Mouse (Mus musculus) heart, postnatal 0 days (tissue): ENCODE data around the gene Cadps2. TPM values are rescaled to one million over a fixed set of nuclear protein-coding genes. Genes with fewer than 3 reads are reported as not detected.

Experiments
- ATAC-seq: fragments of 200-750 bp; cut with Nextera tagmentation; 2 replicates; pipeline ENCODE4 v1.8.0; 2017; ENCODE audit warnings: low read depth, moderate number of reproducible peaks, moderate library complexity; ENCODE audit not compliant: insufficient read depth
- DNase-seq: peaks from one replicate; pipeline ENCODE4 v3.0.0-alpha.2; 2016; ENCODE audit warnings: low spot score
- H3K27ac ChIP-seq: fragments of 300-500 bp; sonication (generic); 2 replicates; pipeline ENCODE4 v1.5.1; 2014; ENCODE audit warnings: low read depth, mild to moderate bottlenecking
- H3K27me3 ChIP-seq: fragments of 300-500 bp; sonication (generic); 2 replicates; pipeline ENCODE4 v1.6.1; 2014; ENCODE audit warnings: low read length, mixed read lengths; ENCODE audit not compliant: control insufficient read depth, insufficient read depth
- H3K36me3 ChIP-seq: fragments of 300-500 bp; sonication (generic); replicated peaks from 2 replicates; pipeline ENCODE4 v1.6.1; 2014; ENCODE audit warnings: low read length, mixed read lengths; ENCODE audit not compliant: control insufficient read depth, insufficient read depth
- H3K4me1 ChIP-seq: fragments of 300-500 bp; sonication (generic); 2 replicates; pipeline ENCODE4 v1.6.1; 2014; ENCODE audit warnings: antibody characterized with exemption; ENCODE audit not compliant: control insufficient read depth, insufficient read depth
- H3K4me2 ChIP-seq: fragments of 300-500 bp; sonication (generic); 2 replicates; pipeline ENCODE4 v1.6.1; 2014; ENCODE audit warnings: low read depth, mild to moderate bottlenecking, low read length, moderate library complexity
- H3K4me3 ChIP-seq: fragments of 300-500 bp; sonication (generic); 2 replicates; pipeline ENCODE4 v1.5.1; 2014; ENCODE audit warnings: low read depth, low read length
- H3K9ac ChIP-seq: fragments of 300-500 bp; sonication (generic); replicated peaks from 2 replicates; pipeline ENCODE4 v1.6.1; 2014; ENCODE audit warnings: low read depth, low read length, mixed read lengths
- H3K9me3 ChIP-seq: fragments of 300-500 bp; sonication (generic); replicated peaks from 2 replicates; pipeline ENCODE4 v1.6.1; 2016; ENCODE audit warnings: low read length; ENCODE audit not compliant: control insufficient read depth
- CTCF ChIP-seq: IDR thresholded peaks from 2 replicates; pipeline ENCODE4 v1.5.1; 2016; ENCODE audit warnings: antibody characterized with exemption, control low read depth, low read depth
- EP300 ChIP-seq: IDR thresholded peaks from 2 replicates; pipeline ENCODE4 v1.6.1; 2016; ENCODE audit warnings: antibody characterized with exemption, low read depth
- WGBS: fragments of 180-500 bp; shearing (Covaris S2); extraction: QIAGEN DNeasy Blood & Tissue Kit; methylation state at CpG from one replicate; pipeline ENCODE4 v1.1.7; 2014; 5-methylcytosine and 5-hydroxymethylcytosine counted together
- polyA plus RNA-seq: library from polyadenylated mRNA; unstranded; fragments of >200 nt; fragmentation: Nextera tagmentation; extraction: Ambion mirVana; gene quantifications from 2 replicates; pipeline ENCODE4 v1.2.1, GENCODE M21; 2015
- total RNA-seq: library from RNA; depleted of rRNA; stranded (reverse); fragments of >200 nt; gene quantifications from 2 replicates; pipeline ENCODE4 v1.2.3, GENCODE M21; 2014; ENCODE audit warnings: low replicate concordance

Gene Cadps2
- total and polyA plus RNA-seq, 2 experiments from 2014 or later, result 0.44 to 1.8 TPM

DNA sequence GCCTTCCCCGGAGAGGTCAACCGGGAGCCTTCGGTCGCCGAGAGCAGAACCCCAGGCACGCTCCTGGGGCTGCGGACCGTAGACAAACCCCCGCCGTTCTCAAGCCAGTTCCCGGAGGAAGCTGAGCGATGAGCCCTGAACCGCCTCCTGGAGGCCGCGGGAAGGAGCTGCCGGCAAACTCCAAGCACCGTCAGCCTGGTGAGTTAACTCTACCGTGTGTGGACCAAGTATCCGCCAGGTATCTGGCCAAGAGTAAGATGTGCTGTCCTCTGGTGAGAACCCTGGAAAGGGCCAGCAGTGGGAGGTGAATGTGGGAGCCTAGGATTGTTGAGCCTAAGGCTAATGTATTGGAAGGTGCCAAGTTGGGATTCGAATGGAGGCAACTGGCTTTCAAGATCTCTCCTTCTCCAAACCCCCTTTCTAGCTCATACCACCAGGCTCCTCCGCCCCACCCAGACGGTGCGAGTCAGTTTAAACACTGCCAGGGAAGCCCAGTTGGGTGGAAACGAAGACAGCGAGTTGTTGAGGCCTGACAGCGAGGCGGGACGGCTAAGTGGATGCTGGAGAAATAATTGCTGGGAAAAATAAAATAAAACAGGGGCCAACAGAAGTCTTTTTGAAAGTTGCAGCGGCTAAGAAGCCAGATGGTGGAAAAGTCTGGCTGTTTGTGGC, 589.5 kb downstream of the Cadps2 start:
- DNase-seq (no peak), ATAC-seq (peak; percentile 47; the same call in 1 of the 2 replicates)
- WGBS, result 3% methylated on average over 29 of the region's 29 CpGs

GRCm38 (mm10) chr6:23249053-23249401, 590.2 kb downstream of the Cadps2 start:
- ATAC-seq (no peak), DNase-seq (no peak)
- H3K27ac ChIP-seq, result no peak overlapping the region
- peak overlapping the region; percentile 34 for H3K4me3 ChIP-seq
- H3K27me3 ChIP-seq, result peaks cover 96% of the 10 kb centered on the region
- H3K4me1 ChIP-seq, result peaks cover 4% of the 10 kb centered on the region; the same call in 1 of the 2 replicates
- 1% methylated on average over 24 of the region's 24 CpGs for WGBS
- no peak overlapping the region for H3K9ac ChIP-seq
- H3K36me3 ChIP-seq, result no peaks in the 10 kb centered on the region
- no peak for TF ChIP-seq CTCF
- no peak for TF ChIP-seq EP300
- H3K9me3 ChIP-seq, result no peaks in the 10 kb centered on the region
- H3K4me2 ChIP-seq, result peak overlapping the region; percentile 48

More for the DNA sequence above, 589.5 kb downstream of the Cadps2 start:
- Histone ChIP-seq H3K9ac (no peak overlapping the region), H3K4me1 (peaks cover 4% of the 10 kb centered on the region; the same call in 1 of the 2 replicates), H3K27ac (no peak overlapping the region), H3K4me3 (peak overlapping the region; percentile 34), H3K4me2 (peak overlapping the region; percentile 48), H3K9me3 (no peaks in the 10 kb centered on the region), H3K27me3 (peaks cover 96% of the 10 kb centered on the region), H3K36me3 (no peaks in the 10 kb centered on the region)
- TF ChIP-seq EP300, result no peak
- TF ChIP-seq CTCF, result no peak

DNA sequence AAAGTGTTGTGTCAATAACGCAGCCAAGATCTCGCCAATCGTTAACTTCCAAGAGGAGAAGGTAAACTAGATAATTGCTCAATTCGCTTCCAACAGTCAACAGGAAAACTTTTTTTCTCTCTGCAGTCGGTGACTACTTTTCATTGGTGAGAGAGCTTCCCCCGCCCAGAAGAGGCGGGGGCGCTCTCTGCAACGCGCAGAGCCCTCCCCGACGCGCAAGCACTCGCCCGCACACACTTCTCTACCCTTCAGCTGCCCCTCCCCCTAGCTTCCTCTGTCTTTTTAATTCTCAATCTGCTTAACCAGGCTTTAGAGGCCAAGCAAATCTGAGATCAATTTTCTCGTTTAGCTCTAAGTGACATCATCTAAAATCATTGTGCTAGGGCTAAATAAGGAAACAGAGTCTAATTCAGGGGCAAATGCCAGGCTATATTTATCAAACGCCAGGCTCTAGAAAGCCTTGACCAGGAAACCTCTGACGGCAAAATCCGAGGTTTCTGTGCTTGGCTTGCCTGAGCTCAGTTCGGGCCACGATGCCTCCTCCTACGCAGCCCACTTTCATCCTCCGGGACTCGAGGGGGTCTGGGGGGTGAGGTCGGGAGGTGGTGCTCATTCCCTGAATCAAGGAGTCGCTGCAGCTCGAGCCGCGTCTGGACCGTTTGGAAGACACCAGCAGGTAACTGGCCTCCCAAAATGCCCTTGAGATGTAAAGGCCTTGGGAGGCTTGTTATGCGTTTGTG, 590.7 kb downstream of the Cadps2 start, which contains the start of gene Fezf1:
TSS of gene Fezf1 (minus strand) at position 50 of the 740 bp plus-strand sequence.
- H3K27me3 ChIP-seq, result peaks cover 96% of the 10 kb centered on the region
- no peak for TF ChIP-seq CTCF
- no peak for TF ChIP-seq EP300
- 2% methylated on average over 31 of the region's 31 CpGs for whole genome bisulfite sequencing

DNA sequence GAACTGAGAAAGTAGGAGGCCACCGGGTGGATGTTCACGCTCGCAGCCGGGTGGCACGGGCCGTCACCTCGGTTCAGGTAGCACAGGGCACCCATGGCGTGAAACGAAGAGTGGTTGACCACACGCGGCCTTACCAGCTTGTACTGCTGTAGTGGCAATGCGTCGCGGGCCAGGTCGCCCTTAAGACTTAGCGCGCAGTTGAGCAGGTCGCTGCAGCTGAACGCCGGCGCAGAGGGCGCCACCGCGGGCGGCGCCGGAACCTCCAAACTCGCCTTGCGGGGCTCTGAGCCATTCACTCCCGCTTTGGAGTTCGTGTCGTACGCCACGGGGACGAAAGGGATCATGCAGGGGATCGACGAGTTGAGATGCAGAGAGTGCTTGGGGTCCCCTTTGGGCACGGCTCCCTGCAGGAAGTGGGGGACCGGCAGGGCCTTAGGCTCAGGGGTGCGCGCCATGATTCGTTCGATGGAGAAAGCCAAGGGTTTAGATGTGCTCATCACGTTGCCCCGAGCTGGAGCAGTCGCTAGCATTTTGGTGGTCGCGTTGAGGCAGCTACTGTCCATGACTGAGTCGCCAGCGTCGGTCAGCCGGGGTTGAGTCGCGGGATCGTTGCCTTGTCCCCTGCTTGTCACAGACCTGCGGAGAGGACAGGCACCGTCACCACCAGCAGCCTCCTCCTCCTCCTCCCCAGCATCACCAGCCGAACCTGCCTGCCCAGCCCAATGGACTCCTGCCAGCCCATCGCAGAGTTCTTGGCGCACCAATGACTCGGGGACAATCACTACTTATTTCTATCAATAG, 591.5 kb downstream of the Cadps2 start:
- Histone ChIP-seq H3K9me3 (no peaks in the 10 kb centered on the region), H3K27me3 (peaks cover 96% of the 10 kb centered on the region), H3K27ac (no peak overlapping the region), H3K4me2 (peak overlapping the region; percentile 2; the same call in 1 of the 2 replicates), H3K4me1 (peaks cover 4% of the 10 kb centered on the region; the same call in 1 of the 2 replicates), H3K4me3 (peak overlapping the region; percentile 34; the same call in 1 of the 2 replicates), H3K9ac (no peak overlapping the region), H3K36me3 (no peaks in the 10 kb centered on the region)
- ATAC-seq, result no peak; the same call in 1 of the 2 replicates
- under 1% methylated on average over 61 of the region's 61 CpGs for WGBS
- DNase-seq, result no peak
- TF ChIP-seq EP300 (no peak), CTCF (no peak)

More for the DNA sequence above, 590.7 kb downstream of the Cadps2 start, which contains the start of gene Fezf1:
- H3K4me3 ChIP-seq, result peak within 1 kb of the TSS; percentile 34
- ATAC-seq (no peak), DNase-seq (no peak)
- no peaks in the 10 kb centered on the region for H3K36me3 ChIP-seq
- H3K9me3 ChIP-seq, result no peaks in the 10 kb centered on the region
- H3K9ac ChIP-seq, result no peak within 1 kb of the TSS
- peaks cover 4% of the 10 kb centered on the region; the same call in 1 of the 2 replicates for H3K4me1 ChIP-seq
- H3K4me2 ChIP-seq, result peak within 1 kb of the TSS; percentile 48
- H3K27ac ChIP-seq, result no peak within 1 kb of the TSS
